Mouse (Mus musculus) induced T-regulatory cell, adult 2 months (primary cell): ENCODE measurements at regions not wholly inside any gene's neighbourhood (a gene's known extent, or its start where the extent isn't known, plus 50 kb on each side); places are given as distances from the start of the nearest gene placed in this dataset.

ENCODE experiments used
- DNase-seq: peaks from one replicate; pipeline ENCODE4 v3.0.0-alpha.2; 2012; ENCODE audit warnings: low read depth

DNA sequence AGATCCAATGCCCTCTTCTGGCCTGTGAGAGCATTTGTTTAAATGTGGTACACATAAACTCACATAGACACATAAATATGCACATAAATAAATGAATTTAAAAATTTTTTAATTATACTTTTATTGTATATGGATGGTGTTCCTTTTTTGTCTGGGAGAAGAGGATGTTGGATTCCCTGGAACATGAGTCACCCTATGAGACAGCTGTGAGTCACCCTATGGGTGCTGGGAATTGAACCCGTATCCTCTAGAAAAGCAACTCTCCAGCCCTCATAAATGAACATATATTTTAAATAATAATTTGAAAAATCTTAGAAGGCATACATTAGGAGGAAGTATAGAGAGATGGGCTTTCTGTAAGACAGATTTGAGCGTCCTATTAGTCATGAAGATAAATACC is 76.1 kb upstream of the Dynlt3 start:
- DNase-seq = no peak

DNA sequence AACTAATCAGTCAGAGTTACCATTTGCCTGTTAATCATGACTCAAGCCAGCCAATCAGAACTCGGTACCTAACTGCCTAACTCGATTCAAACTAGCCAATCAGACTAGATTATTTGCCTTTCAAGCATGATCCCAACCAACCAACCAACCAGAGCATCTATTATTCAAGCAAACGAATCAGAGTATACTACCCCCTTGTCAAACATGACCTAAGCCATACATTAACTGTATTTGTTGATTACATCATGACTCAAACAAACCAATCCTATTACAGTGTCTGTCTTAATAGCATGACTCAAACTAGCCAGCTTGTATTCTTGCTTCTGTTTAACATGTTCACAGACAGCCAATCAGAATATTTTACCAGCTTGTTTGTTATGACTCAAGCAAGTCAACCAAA is 79.7 kb upstream of the Dynlt3 start:
- no peak for DNase-seq

DNA sequence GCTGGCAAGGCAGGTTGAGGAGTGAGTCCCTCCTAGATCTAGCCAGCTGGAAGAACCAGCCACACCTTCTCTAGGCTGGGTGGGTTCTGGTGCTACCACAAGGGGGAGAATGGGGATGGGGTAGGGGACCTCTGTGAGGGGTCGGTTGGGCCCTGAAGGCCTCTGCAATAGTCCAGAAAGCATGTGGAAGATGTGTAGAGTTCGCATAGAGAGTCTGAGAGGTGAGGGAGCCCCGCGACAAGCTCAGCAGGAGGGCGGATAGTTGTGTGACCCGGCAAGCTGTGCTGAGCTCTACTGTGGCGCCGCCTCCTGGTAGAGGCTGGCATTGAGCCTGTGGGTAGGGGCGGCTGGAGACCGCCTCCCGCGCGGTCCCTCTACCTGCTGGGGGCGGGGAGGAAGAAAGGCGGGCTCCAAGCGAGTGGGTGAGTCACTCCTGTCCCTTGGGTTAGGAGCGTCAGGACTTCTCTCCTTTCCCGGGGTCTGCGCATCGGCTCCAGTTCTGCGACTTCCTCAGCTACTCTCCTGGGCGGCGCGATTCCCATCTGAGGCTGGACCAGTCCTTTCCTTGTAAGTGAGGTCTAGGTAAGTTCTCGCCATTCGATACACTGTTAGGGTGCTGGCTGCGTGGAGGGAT is 84.6 kb upstream of the Dynlt3 start:
- DNase-seq = peak; percentile 1

DNA sequence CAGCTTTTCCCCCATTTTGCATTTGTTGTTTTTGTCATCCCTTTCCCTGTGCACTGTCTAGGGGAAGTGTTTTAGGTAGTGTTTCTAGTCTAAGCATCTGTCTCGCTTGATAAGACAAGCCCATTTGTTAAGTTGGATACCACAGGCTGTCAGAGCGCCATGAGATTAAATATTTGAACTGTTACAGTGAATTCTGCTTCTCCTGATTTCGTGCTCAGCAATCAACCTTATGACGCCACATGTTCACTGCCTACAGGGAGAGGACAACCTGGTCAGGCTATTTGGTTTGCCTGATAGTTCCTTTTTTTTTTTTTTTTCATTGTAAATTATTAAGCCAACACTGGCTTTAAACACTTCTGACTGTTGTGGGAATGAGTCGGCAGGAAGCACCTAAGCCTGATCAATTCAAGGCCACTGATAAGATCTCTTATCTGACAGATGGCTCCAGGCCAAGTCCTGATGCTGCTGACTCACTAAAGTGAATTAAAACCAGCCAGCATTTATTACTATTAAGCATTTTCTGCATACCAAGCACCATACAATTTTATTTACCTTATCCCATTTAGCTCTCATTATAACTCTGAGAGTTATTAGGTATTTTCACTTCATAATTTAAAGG is 90.3 kb upstream of the Dynlt3 start:
- DNase-seq = no peak

DNA sequence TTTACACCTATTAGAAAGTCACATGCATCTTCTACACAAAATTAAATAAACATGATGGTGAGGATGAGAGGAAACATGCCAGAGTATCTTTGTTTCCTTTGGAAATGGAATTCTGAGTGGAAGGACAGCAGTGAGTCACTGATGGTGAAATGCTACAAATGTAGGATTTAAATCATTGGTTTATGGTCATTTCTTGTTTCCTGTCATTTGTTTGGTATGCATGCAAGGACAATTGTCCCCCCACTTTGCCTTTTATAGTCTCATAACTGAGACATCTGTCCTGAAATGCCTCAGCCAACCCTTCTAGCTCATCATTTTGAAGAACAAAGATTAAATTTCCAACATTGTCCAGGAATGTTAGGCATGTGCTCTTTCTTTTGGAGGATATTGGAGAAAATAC is 77.2 kb upstream of the Hypm start:
- DNase-seq = no peak

DNA sequence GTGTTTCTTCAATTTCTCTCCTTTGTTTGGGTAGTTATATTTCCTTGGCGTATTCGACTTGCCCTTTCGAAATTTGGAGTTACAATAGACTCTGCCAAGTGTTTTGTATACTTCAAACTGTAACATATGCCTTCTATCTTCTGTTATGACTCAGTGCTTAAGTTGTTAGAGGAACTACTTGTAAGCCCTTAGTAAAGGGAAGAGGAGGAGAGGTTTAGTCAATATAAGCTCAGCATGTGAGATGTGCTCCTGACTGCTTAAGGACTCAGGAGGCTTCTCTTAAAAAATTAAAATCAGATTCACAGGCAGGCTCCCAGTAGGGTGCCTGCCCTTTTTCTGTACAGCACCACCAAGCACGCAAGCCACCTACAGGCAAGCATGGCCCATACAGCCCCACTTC is 69.2 kb upstream of the Hypm start:
- DNase-seq = no peak

- no peak for DNase-seq
Observed at GRCm38 (mm10) chrX:9789542-9789941, 57.2 kb upstream of the Hypm start.
